Mouse (Mus musculus) embryonic facial prominence, embryonic 13.5 days (tissue): ENCODE data around the gene Zfp385b. TPM values are rescaled to one million over a fixed set of nuclear protein-coding genes. Genes with fewer than 3 reads are reported as not detected.

Experiments
- ATAC-seq: fragments of 200-750 bp; cut with Nextera tagmentation; 2 replicates; pipeline ENCODE4 v1.8.0; 2017; ENCODE audit warnings: low read depth; ENCODE audit not compliant: insufficient number of reproducible peaks, insufficient read depth, low FRiP score, low TSS enrichment
- H3K27ac ChIP-seq: fragments of 300-500 bp; sonication (generic); 2 replicates; pipeline ENCODE4 v1.5.1; 2015; ENCODE audit warnings: moderate library complexity, mild to moderate bottlenecking, inconsistent platforms
- H3K27me3 ChIP-seq: fragments of 300-500 bp; sonication (generic); 2 replicates; pipeline ENCODE4 v1.6.1; 2015; ENCODE audit warnings: mild to moderate bottlenecking, inconsistent platforms
- H3K36me3 ChIP-seq: fragments of 300-500 bp; sonication (generic); 2 replicates; pipeline ENCODE4 v1.6.1; 2015; ENCODE audit warnings: mild to moderate bottlenecking, inconsistent platforms
- H3K4me1 ChIP-seq: fragments of 300-500 bp; sonication (generic); 2 replicates; pipeline ENCODE4 v1.6.1; 2015; ENCODE audit warnings: inconsistent platforms
- H3K4me2 ChIP-seq: fragments of 300-500 bp; sonication (generic); 2 replicates; pipeline ENCODE4 v1.6.1; 2015; ENCODE audit warnings: moderate library complexity, mild to moderate bottlenecking, inconsistent platforms
- H3K4me3 ChIP-seq: fragments of 300-500 bp; sonication (generic); 2 replicates; pipeline ENCODE4 v1.5.1; 2015; ENCODE audit warnings: mild to moderate bottlenecking, inconsistent platforms
- H3K9ac ChIP-seq: fragments of 300-500 bp; sonication (generic); 2 replicates; pipeline ENCODE4 v1.6.1; 2015; ENCODE audit warnings: mild to moderate bottlenecking, inconsistent platforms
- H3K9me3 ChIP-seq: fragments of 300-500 bp; sonication (generic); 2 replicates; pipeline ENCODE4 v1.6.1; 2016; ENCODE audit warnings: inconsistent platforms
- WGBS: fragments of 180-500 bp; shearing (Covaris S2); methylation state at CpG from one replicate; pipeline ENCODE4 v1.1.7; 2015; ENCODE audit warnings: mixed read lengths; 5-methylcytosine and 5-hydroxymethylcytosine counted together
- polyA plus RNA-seq: library from polyadenylated mRNA; unstranded; fragments of >200 nt; fragmentation: Nextera tagmentation; extraction: Ambion mirVana; gene quantifications from 2 replicates; pipeline ENCODE4 v1.2.1, GENCODE M21; 2015

The Zfp385b gene
- polyA plus RNA-seq, result 6.3 and 6.7 TPM in 2 replicates

DNA sequence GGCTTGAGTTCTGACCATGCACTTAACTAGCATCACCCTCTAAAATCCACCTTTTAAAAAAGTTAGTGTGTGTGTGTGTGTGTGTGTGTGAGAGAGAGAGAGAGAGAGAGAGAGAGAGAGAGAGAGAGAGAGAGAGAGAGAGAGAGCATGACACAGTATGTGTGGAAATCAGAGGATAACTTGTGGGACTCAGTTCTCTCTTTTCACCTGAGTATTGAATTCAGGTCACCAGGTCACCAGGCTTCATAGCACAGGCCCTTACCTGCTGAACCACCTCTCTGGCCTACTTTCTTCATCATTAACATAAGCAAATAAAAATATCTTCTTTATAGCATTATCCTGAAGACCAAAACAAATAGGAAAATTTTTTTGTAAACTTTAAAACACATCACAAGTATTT lies at the start of gene Zfp385b:
TSS of gene Zfp385b (minus strand) at position 101 of the 400 bp plus-strand sequence.
- no peak for ATAC-seq
- Histone ChIP-seq H3K4me1 (peaks cover 7% of the 10 kb centered on the region; the same call in 1 of the 2 replicates), H3K36me3 (no peaks in the 10 kb centered on the region), H3K4me2 (no peak within 1 kb of the TSS), H3K27me3 (peaks cover 50% of the 10 kb centered on the region), H3K9ac (no peak within 1 kb of the TSS), H3K9me3 (peaks cover 3% of the 10 kb centered on the region; the same call in 1 of the 2 replicates), H3K27ac (no peak within 1 kb of the TSS), H3K4me3 (no peak within 1 kb of the TSS)

DNA sequence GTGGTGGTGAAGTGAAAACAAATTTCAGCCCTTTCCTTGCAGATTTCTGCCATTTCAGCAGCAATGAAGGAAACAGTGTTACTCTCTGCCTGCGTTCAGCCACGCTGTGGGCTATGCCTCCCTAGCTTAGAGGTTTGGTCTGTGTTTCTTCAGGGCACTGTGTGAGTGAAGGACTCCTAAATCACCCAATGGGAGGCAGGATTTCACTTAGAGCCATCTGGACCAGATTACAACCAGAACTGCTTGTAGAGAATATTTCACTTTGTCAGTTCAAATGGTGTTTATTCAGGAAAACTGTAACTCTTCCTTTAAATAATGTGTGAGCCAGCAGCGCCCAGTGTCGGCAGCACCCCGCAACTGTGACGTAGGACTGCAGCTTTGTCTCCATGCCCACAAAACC lies 44.5 kb upstream of the Zfp385b start:
- H3K4me2 ChIP-seq, result peak overlapping the region; percentile 45
- peak overlapping the region; percentile 9 for H3K4me3 ChIP-seq
- no peaks in the 10 kb centered on the region for H3K36me3 ChIP-seq
- peak; percentile 76; the same call in 1 of the 2 replicates for ATAC-seq
- no peaks in the 10 kb centered on the region for H3K27me3 ChIP-seq
- H3K9ac ChIP-seq, result no peak overlapping the region
- 35% methylated on average over 6 of the region's 6 CpGs for WGBS
- H3K9me3 ChIP-seq, result no peaks in the 10 kb centered on the region
- peaks cover 19% of the 10 kb centered on the region for H3K4me1 ChIP-seq
- H3K27ac ChIP-seq, result peak overlapping the region; percentile 91

DNA sequence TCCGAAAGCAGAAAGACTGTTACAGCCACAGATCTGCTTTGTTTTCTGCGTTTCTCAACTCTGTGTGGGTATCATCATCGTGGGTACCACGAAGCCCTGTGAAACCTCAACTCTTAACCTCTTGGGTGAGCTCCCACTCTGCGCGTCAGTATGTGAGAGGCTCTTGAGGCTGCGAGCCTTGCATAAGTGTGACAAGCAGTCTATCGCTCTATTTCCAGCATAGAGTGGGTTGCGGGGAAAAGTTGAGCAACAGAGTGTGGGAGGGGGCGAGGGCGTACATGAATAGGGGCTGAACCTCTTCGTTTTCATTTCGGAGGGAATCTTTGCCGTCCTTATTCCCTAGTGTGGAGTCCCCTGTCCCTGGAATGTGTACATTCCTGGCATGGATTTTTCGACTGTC lies 44.1 kb upstream of the Zfp385b start:
- H3K9ac ChIP-seq, result no peak overlapping the region
- 0 out of 2 replicates have a peak, but pooled peaks have one; percentile 66 for ATAC-seq

DNA sequence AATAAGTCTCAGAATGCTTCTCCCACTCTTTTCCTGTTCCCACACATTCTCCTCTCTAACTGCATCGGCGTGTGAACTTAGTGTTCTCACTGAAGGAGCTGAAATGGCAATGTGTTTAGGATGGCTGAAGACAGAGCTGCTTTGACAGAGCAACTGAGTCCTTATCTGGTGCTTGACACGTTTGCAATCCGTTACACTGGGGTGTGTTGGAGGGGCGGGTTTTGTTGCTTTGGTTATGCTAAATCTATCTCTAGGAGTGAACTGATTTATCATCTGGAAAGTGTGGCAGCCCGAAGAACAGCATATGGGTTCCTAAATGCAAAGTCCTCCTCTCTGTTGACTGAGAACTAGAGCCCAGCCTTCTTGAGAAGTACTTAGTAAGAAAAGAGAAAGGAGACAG lies 22.0 kb upstream of the Zfp385b start:
- Histone ChIP-seq H3K4me1 (no peaks in the 10 kb centered on the region), H3K36me3 (no peaks in the 10 kb centered on the region), H3K9me3 (no peaks in the 10 kb centered on the region), H3K4me2 (no peak overlapping the region), H3K27ac (no peak overlapping the region), H3K27me3 (no peaks in the 10 kb centered on the region), H3K9ac (no peak overlapping the region), H3K4me3 (no peak overlapping the region)
- no peak for ATAC-seq
- 69% methylated on average over 6 of the region's 6 CpGs for WGBS

More for the DNA sequence above, 44.1 kb upstream of the Zfp385b start:
- Histone ChIP-seq H3K27ac (peak overlapping the region; percentile 91), H3K36me3 (no peaks in the 10 kb centered on the region), H3K27me3 (no peaks in the 10 kb centered on the region), H3K4me2 (peak overlapping the region; percentile 45), H3K4me1 (peaks cover 19% of the 10 kb centered on the region), H3K9me3 (no peaks in the 10 kb centered on the region), H3K4me3 (peak overlapping the region; percentile 9)
- WGBS, result 57% methylated on average over 15 of the region's 15 CpGs

DNA sequence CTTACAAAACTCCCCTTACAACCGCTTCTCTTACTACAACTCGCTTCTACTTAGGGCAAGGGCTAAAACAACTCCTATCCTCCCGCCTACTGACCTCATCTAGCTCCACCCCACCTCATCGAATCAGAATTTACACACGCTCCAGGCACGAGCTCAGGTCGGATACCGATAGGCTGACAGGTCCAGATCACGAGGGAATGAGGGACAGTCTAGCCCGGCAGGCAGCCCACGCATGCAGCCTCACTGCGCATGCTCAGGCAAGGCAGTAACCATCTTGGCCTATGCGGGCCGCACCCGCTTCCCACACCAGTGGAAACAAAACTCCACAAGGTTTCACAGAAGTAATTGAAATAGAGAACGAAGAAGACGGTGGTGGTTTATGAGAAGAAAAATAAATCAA lies 20.1 kb upstream of the Zfp385b start:
- no peaks in the 10 kb centered on the region for H3K9me3 ChIP-seq
- H3K4me2 ChIP-seq, result no peak overlapping the region
- H3K9ac ChIP-seq, result no peak overlapping the region
- H3K36me3 ChIP-seq, result no peaks in the 10 kb centered on the region
- ATAC-seq, result no peak
- H3K4me3 ChIP-seq, result no peak overlapping the region
- no peaks in the 10 kb centered on the region for H3K4me1 ChIP-seq
- no peak overlapping the region for H3K27ac ChIP-seq
- H3K27me3 ChIP-seq, result no peaks in the 10 kb centered on the region
- 88% methylated on average over 17 of the region's 17 CpGs for WGBS

DNA sequence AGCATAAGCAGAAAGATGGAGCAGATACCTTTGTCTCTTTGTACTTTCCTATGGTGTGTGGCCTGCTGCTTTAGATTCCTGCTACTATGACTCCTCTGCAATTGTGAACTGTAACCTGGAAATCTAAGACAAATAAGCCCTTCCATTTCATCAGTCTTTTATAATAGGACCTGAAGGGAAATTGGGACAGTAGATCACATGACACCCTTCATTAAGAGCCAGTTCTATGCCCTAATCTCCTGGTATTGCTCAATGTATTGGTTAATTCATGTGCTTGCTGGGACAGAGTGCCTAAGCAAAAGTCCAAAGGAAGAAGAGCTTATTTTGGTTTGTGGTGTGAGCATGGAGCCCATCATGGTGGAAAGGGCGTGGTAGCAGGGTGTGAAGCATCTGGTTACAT lies 19.2 kb upstream of the Zfp385b start:
- H3K27me3 ChIP-seq, result no peaks in the 10 kb centered on the region
- H3K27ac ChIP-seq, result no peak overlapping the region
- H3K4me2 ChIP-seq, result no peak overlapping the region
- WGBS, result 83% methylated on average over 1 of the region's 1 CpGs
- no peaks in the 10 kb centered on the region for H3K9me3 ChIP-seq
- H3K4me1 ChIP-seq, result no peaks in the 10 kb centered on the region
- H3K9ac ChIP-seq, result no peak overlapping the region
- no peaks in the 10 kb centered on the region for H3K36me3 ChIP-seq
- no peak overlapping the region for H3K4me3 ChIP-seq
- no peak for ATAC-seq

DNA sequence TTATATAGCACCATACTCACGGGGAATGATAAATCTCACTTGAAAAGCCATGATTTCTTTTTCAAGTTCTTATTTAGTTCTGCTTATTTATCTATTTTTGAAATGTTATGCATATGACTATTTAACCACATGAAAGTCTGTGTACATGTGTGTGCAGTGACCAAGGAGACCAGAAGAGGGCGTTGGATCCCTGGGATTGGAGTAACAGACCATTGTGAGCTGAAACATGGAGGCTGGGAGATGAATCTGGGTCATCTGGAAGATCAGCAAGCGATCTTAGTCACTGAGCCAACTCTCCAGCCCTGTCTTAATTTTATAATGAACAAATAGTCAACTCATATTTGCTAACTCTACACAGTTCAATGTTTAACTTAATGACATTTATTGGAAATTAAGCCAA lies 16.3 kb upstream of the Zfp385b start:
- H3K4me2 ChIP-seq, result no peak overlapping the region
- no peaks in the 10 kb centered on the region for H3K4me1 ChIP-seq
- 56% methylated on average over 3 of the region's 3 CpGs for WGBS
- ATAC-seq, result no peak
- H3K36me3 ChIP-seq, result no peaks in the 10 kb centered on the region
- H3K9me3 ChIP-seq, result no peaks in the 10 kb centered on the region
- H3K4me3 ChIP-seq, result no peak overlapping the region
- no peak overlapping the region for H3K27ac ChIP-seq
- H3K9ac ChIP-seq, result no peak overlapping the region
- no peaks in the 10 kb centered on the region for H3K27me3 ChIP-seq

DNA sequence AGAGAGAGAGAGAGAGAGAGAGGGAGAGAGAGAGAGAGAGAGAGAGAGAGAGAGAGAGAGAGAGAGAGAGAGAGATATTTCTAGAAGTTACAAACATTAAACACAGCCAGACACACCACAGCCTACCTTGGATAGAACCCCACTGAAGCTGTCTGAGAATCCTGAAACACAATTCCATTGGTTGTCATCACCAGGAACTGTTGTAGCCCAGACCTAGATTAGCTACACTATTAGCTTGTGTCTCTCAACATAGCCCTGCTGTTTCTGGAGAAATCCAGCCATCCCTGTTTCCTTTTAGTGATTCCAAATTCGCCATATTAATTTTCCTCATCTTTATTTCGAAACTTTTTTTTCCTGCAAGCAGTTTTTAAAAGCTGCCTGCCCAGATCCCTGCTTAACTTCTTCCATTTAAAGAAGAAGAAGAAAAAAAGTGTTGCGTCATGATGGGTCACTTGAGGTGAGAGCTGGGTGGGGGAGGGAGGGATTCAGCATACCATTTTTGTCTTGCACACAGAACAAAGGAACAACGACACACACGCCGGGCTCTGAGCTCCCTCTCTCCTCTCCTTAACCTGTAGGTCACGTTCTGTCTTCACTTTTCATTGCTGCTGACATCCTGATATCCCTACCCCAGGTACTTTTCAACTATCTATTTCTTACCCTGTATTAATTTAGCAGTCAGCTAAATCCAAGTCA lies 6.8 kb upstream of the Zfp385b start:
- ATAC-seq, result no peak

DNA sequence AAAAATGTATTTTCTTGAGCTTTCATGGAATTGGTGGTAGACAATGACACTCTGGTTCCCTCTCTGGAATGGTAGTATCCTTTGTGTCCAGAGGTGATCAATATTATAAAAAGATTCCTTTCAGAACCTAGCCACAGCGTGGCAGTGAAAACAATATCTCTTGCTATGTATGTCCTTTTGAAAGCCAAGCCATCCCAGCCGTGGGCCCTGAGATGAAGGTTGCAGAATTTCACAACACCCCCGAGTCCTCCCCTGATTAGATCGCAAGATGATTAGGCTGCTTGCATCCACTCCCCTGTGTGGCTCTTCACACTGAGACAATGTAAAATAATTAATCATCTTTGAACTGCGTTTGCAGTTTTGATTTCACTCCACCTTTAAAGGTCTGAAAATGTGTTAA lies 3.6 kb upstream of the Zfp385b start:
- Histone ChIP-seq H3K9me3 (peaks cover 3% of the 10 kb centered on the region; the same call in 1 of the 2 replicates), H3K9ac (no peak overlapping the region), H3K27ac (no peak overlapping the region), H3K4me3 (no peak overlapping the region), H3K36me3 (no peaks in the 10 kb centered on the region), H3K4me2 (no peak overlapping the region), H3K4me1 (0 out of 2 replicates have a peak, but pooled peaks cover 2% of the 10 kb centered on the region), H3K27me3 (peaks cover 15% of the 10 kb centered on the region)
- no peak for ATAC-seq
- 88% methylated on average over 5 of the region's 5 CpGs for WGBS

More for the DNA sequence above, 6.8 kb upstream of the Zfp385b start:
- Histone ChIP-seq H3K27ac (no peak overlapping the region), H3K4me2 (no peak overlapping the region), H3K9ac (no peak overlapping the region), H3K36me3 (no peaks in the 10 kb centered on the region), H3K27me3 (no peaks in the 10 kb centered on the region), H3K4me1 (0 out of 2 replicates have a peak, but pooled peaks cover 2% of the 10 kb centered on the region), H3K4me3 (no peak overlapping the region), H3K9me3 (peaks cover 3% of the 10 kb centered on the region; the same call in 1 of the 2 replicates)
- WGBS, result 50% methylated on average over 7 of the region's 7 CpGs

DNA sequence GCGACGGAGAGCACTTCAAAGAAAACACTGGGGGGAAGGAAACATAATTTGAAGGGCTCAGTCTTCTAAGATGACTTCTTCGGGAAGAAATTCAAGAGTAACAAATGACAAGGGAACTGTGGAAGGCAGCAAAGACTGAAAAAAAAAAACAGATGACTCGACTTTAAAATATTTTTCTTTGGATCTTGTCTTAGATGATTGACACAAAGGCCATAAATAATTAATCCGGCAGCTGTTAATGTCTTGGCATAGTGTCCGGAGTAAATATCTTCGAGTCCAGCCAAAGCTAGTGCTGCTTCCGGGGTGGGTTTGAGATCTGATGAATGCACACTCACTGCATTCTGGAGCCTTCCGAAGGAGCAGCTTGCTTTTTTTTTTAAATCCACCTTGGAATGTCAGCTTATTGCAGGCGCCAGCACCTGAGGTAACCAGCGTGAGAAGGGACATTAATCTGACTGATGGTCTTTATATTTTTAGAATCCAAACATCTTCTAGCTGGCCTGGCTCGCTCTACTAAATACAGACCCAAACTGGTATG lies 2.0 kb downstream of the Zfp385b start:
- no peak for ATAC-seq
- Histone ChIP-seq H3K27me3 (peaks cover 66% of the 10 kb centered on the region), H3K4me3 (peak overlapping the region; percentile 67), H3K4me2 (peak overlapping the region; percentile 99), H3K4me1 (peaks cover 7% of the 10 kb centered on the region; the same call in 1 of the 2 replicates), H3K27ac (no peak overlapping the region), H3K9me3 (no peaks in the 10 kb centered on the region), H3K36me3 (no peaks in the 10 kb centered on the region), H3K9ac (0 out of 2 replicates have a peak overlapping the region, but pooled peaks have one; percentile 73)
- 31% methylated on average over 12 of the region's 12 CpGs for WGBS

DNA sequence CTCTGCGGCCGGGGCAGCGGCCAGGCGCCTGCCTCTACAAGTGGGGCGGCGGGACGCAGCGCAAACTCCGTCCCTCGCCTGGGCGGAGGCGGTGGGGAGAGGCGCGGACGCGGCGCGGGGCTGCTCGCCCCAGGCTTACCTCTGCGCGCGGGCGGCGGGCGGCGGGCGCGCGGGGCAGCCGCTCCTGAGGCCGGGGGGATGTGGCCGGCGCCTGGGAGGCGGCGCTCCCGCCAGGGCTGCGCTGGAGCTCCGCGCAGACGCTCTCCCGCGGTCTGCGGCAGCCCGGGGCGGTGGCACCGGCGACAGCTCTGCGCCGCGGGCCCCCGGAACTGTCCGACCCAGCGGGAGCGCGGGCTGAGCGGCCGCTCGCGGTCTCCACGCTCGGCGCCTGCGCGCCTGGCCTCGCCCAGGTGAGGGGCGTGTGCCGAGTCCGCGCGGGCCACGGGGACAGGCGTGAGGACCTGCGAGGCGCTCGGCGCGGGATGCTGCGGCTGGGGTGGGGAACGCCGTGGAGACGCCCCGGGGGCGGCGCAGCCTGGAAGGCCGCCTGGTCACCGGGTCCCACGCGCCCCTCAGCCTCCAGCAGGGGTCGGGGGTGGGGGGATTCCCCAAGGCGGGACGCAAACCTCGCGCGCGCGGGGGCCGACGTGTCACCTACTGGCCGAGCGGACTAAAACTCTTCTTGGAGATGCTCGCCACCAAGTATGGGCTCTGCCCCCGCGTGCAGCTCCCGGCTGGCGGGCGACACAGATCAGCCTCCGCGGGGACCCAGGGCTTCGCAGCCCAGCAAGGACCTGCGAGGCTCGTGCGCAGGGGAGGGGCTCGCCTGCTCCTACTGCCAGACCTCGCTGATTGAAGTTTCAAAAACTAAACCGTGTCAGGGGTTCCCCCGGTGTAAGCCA lies 2.8 kb downstream of the Zfp385b start:
- Histone ChIP-seq H3K9ac (peak overlapping the region; percentile 73), H3K27me3 (peaks cover 66% of the 10 kb centered on the region), H3K9me3 (no peaks in the 10 kb centered on the region), H3K36me3 (no peaks in the 10 kb centered on the region), H3K4me1 (peaks cover 7% of the 10 kb centered on the region; the same call in 1 of the 2 replicates), H3K27ac (no peak overlapping the region), H3K4me2 (peak overlapping the region; percentile 99), H3K4me3 (peak overlapping the region; percentile 67)
- WGBS, result under 1% methylated on average over 110 of the region's 116 CpGs
- ATAC-seq, result peak; percentile 76
